In the genomic region with DNA sequence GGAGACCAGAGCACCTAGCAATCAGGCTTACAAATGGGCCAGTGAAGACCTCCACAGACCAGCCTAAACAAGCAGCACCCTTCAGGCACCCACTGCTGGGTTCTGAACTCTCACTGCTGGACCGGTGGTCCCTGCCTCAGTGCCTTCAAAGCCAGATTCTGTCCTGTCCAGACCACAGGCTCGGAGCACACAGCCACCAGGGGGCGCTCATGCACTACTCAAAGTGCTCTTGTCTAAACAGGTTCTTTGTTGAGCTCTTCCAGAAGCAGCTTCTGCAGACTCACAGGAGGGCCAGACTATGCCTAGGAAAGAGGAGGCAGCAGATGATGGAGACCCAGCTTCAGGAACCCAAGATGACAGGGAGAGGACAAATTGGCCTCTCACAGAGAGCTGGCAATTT, we compare ENCODE assay signal across 8 mouse cellular contexts. TPM values are rescaled to one million over a fixed set of nuclear protein-coding genes. Genes with fewer than 3 reads are reported as not detected.
DNase-seq lines count a peak whose midpoint lies in the region; TF ChIP-seq lines count a peak whose summit lies in the region.

No protein-coding gene starts in this region.

- H3K27ac ChIP-seq in gastrocnemius, adult 2 months, result no peak overlapping the region

- intact Hi-C loops in gastrocnemius, adult 2 months (cut with DNase I), result loop anchor here (1.0 to 5.0 kb wide), 3 partner anchors 102 to 248 kb away; no protein-coding TSS in a partner anchor
- intact Hi-C loops in left cerebral cortex, postnatal 10 days (cut with DNase I), result loop anchor here (1.0 to 5.0 kb wide), 3 partner anchors 101 to 343 kb away; partner anchors contain the start of gene Syt8

- H3K4me3 ChIP-seq in gastrocnemius, adult 2 months, result no peak overlapping the region

- peak; percentile 98 for TF ChIP-seq CTCF in gastrocnemius, adult 2 months (IDR thresholded peaks at IDR 0.05)

- peak; percentile 33 for DNase-seq in WW6 (ENCODE audit: low read depth, low spot score)
- peak; percentile 91 to 94 for DNase-seq in cerebellum, postnatal 4 days (ENCODE audit: low spot score in 2 of 2)
- peak; percentile 90 for DNase-seq in gastrocnemius, adult 2 months
- DNase-seq in induced T-regulatory cell, adult 2 months (ENCODE audit: low read depth), result peak; percentile 91
- peak; percentile 85 to 90 for DNase-seq in left cerebral cortex, postnatal 10 days (ENCODE audit: extremely low spot score in 1 of 2, low spot score in 2 of 2)
- peak; percentile 88 for DNase-seq in mesoderm, embryonic 11.5 days (ENCODE audit: low read depth, low spot score)
- DNase-seq in right cerebral cortex, postnatal 36 days (ENCODE audit: low spot score in 2 of 2), result peak; percentile 77 to 80
- peak; percentile 76 to 93 for DNase-seq in urinary bladder, postnatal 4 days (ENCODE audit: low spot score in 2 of 2)

RNA-seq across cellular contexts. Expression of gene Krtap5-4, which starts 30.9 kb away (rescaled TPM):
- total RNA-seq in gastrocnemius, adult 2 months (2021), result not detected
- not detected for total RNA-seq in left cerebral cortex, postnatal 10 days (2021)

RNA-seq across cellular contexts. Expression of gene Krtap5-1, which starts 37.3 kb away (rescaled TPM):
- not detected for total RNA-seq in gastrocnemius, adult 2 months (2021)
- not detected for total RNA-seq in left cerebral cortex, postnatal 10 days (2021)

RNA-seq across cellular contexts. Expression of gene Ifitm10, which starts 39.3 kb away (rescaled TPM):
- total RNA-seq in gastrocnemius, adult 2 months (2021), result 1 to 10 TPM; 3.0 to 4.1 TPM
- total RNA-seq in left cerebral cortex, postnatal 10 days (2021), result 10 to 100 TPM; 15.3 to 15.8 TPM

RNA-seq across cellular contexts. Expression of gene Gm49369, which starts 48.2 kb away (rescaled TPM):
- 1 to 10 TPM; 1.5 to 1.8 TPM for total RNA-seq in gastrocnemius, adult 2 months (2021)
- total RNA-seq in left cerebral cortex, postnatal 10 days (2021), result 1 to 10 TPM in 1 of 2 experiments, not detected in 1; 1.9 TPM

RNA-seq across cellular contexts. Expression of gene Ctsd, which starts 53.6 kb away (rescaled TPM):
- 100 to 1,000 TPM; 411 to 467 TPM for total RNA-seq in gastrocnemius, adult 2 months (2021)
- total RNA-seq in left cerebral cortex, postnatal 10 days (2021), result 100 to 1,000 TPM; 244 to 255 TPM

Comparison
In these comparisons a context has a peak if more than half of its experiments do, and no peak if none do; other contexts are left out.
1. DNase-seq: peak in every context shown above with its lines; median percentile 92 in cerebellum, postnatal 4 days; 91 in induced T-regulatory cell, adult 2 months; 90 in gastrocnemius, adult 2 months; 88 in mesoderm, embryonic 11.5 days; 88 in left cerebral cortex, postnatal 10 days; 84 in urinary bladder, postnatal 4 days; 78 in right cerebral cortex, postnatal 36 days; 33 in WW6.